Mouse (Mus musculus) liver, embryonic 13.5 days (tissue): ENCODE measurements around the gene Adgra1. TPM values are rescaled to one million over a fixed set of nuclear protein-coding genes. Genes with fewer than 3 reads are reported as not detected.

ENCODE experiments used
- ATAC-seq: fragments of 200-750 bp; cut with Nextera tagmentation; 2 replicates; pipeline ENCODE4 v1.8.0; 2017; ENCODE audit warnings: low read depth, mild to moderate bottlenecking, moderate number of reproducible peaks, moderate library complexity
- DNase-seq: peaks from one replicate; pipeline ENCODE4 v3.0.0; 2022
- H3K27ac ChIP-seq: fragments of 300-500 bp; sonication (generic); 2 replicates; pipeline ENCODE4 v1.5.1; 2015; ENCODE audit warnings: moderate library complexity, mild to moderate bottlenecking, inconsistent platforms
- H3K27me3 ChIP-seq: fragments of 300-500 bp; sonication (generic); 2 replicates; pipeline ENCODE4 v1.6.1; 2015; ENCODE audit warnings: mild to moderate bottlenecking, inconsistent platforms
- H3K36me3 ChIP-seq: fragments of 300-500 bp; sonication (generic); 2 replicates; pipeline ENCODE4 v1.6.1; 2015; ENCODE audit warnings: mild to moderate bottlenecking, inconsistent platforms
- H3K4me1 ChIP-seq: fragments of 300-500 bp; sonication (generic); replicated peaks from 2 replicates; pipeline ENCODE4 v1.6.1; 2015; ENCODE audit warnings: inconsistent platforms
- H3K4me2 ChIP-seq: fragments of 300-500 bp; sonication (generic); 2 replicates; pipeline ENCODE4 v1.6.1; 2015; ENCODE audit warnings: inconsistent platforms, mild to moderate bottlenecking, moderate library complexity
- H3K4me3 ChIP-seq: fragments of 300-500 bp; sonication (generic); replicated peaks from 2 replicates; pipeline ENCODE4 v1.5.1; 2015; ENCODE audit warnings: mild to moderate bottlenecking, inconsistent platforms
- H3K9ac ChIP-seq: fragments of 300-500 bp; sonication (generic); 2 replicates; pipeline ENCODE4 v1.6.1; 2015; ENCODE audit warnings: mild to moderate bottlenecking, inconsistent platforms
- H3K9me3 ChIP-seq: fragments of 300-500 bp; sonication (generic); replicated peaks from 2 replicates; pipeline ENCODE4 v1.6.1; 2016; ENCODE audit warnings: inconsistent platforms
- WGBS: fragments of 180-500 bp; shearing (Covaris S2); methylation state at CpG from one replicate; pipeline ENCODE4 v1.1.7; 2015; ENCODE audit not compliant: insufficient replicate concordance; 5-methylcytosine and 5-hydroxymethylcytosine counted together
- polyA plus RNA-seq: library from polyadenylated mRNA; unstranded; fragments of >200 nt; fragmentation: Nextera tagmentation; extraction: Ambion mirVana; gene quantifications from 2 replicates; pipeline ENCODE4 v1.2.1, GENCODE M21; 2015

The Adgra1 gene
- polyA plus RNA-seq, 1 experiment from 2014 or later: not detected

GRCm38 (mm10) chr7:139851098-139851497 lies 17.1 kb downstream of the Adgra1 start:
- Histone ChIP-seq H3K4me3 (no peak overlapping the region), H3K27ac (no peak overlapping the region), H3K36me3 (no peaks in the 10 kb centered on the region), H3K27me3 (no peaks in the 10 kb centered on the region), H3K9ac (no peak overlapping the region), H3K9me3 (no peaks in the 10 kb centered on the region), H3K4me2 (no peak overlapping the region), H3K4me1 (no peaks in the 10 kb centered on the region)
- ATAC-seq: no peak
- no peak for DNase-seq
- 70% methylated on average over 6 of the region's 6 CpGs for WGBS

- H3K36me3 ChIP-seq: no peaks in the 10 kb centered on the region
- no peak overlapping the region for H3K9ac ChIP-seq
- 79% methylated on average over 11 of the region's 11 CpGs for WGBS
- no peak for ATAC-seq
- H3K4me1 ChIP-seq: no peaks in the 10 kb centered on the region
- no peaks in the 10 kb centered on the region for H3K27me3 ChIP-seq
- DNase-seq: no peak
- no peak overlapping the region for H3K27ac ChIP-seq
- no peak overlapping the region for H3K4me2 ChIP-seq
- H3K9me3 ChIP-seq: no peaks in the 10 kb centered on the region
- no peak overlapping the region for H3K4me3 ChIP-seq
These were observed 21.3 kb downstream of the Adgra1 start for GRCm38 (mm10) chr7:139855261-139855660.

GRCm38 (mm10) chr7:139861411-139861810 lies 27.4 kb downstream of the Adgra1 start:
- Histone ChIP-seq H3K9ac (no peak overlapping the region), H3K9me3 (no peaks in the 10 kb centered on the region), H3K4me1 (no peaks in the 10 kb centered on the region), H3K36me3 (no peaks in the 10 kb centered on the region), H3K27me3 (no peaks in the 10 kb centered on the region), H3K4me2 (no peak overlapping the region), H3K27ac (no peak overlapping the region), H3K4me3 (no peak overlapping the region)
- no peak for DNase-seq
- no peak for ATAC-seq
- WGBS: 17% methylated on average over 3 of the region's 3 CpGs

- Histone ChIP-seq H3K4me1 (no peaks in the 10 kb centered on the region), H3K36me3 (no peaks in the 10 kb centered on the region), H3K27ac (no peak overlapping the region), H3K9ac (no peak overlapping the region), H3K27me3 (no peaks in the 10 kb centered on the region), H3K9me3 (no peaks in the 10 kb centered on the region), H3K4me3 (no peak overlapping the region), H3K4me2 (no peak overlapping the region)
- ATAC-seq: no peak
- DNase-seq: no peak
- WGBS: 66% methylated on average over 2 of the region's 2 CpGs
These were observed 29.1 kb downstream of the Adgra1 start for GRCm38 (mm10) chr7:139863076-139863475.

GRCm38 (mm10) chr7:139864253-139864652 lies 30.3 kb downstream of the Adgra1 start:
- Histone ChIP-seq H3K27ac (no peak overlapping the region), H3K4me3 (no peak overlapping the region), H3K9ac (no peak overlapping the region), H3K36me3 (no peaks in the 10 kb centered on the region), H3K27me3 (no peaks in the 10 kb centered on the region), H3K4me2 (no peak overlapping the region), H3K4me1 (no peaks in the 10 kb centered on the region), H3K9me3 (no peaks in the 10 kb centered on the region)
- DNase-seq (no peak), ATAC-seq (no peak)
- 31% methylated on average over 2 of the region's 2 CpGs for WGBS

- Histone ChIP-seq H3K4me2 (no peak overlapping the region), H3K27ac (no peak overlapping the region), H3K4me1 (no peaks in the 10 kb centered on the region), H3K36me3 (no peaks in the 10 kb centered on the region), H3K4me3 (no peak overlapping the region), H3K9ac (no peak overlapping the region), H3K9me3 (no peaks in the 10 kb centered on the region), H3K27me3 (no peaks in the 10 kb centered on the region)
- 31% methylated on average over 1 of the region's 1 CpGs for WGBS
- no peak for DNase-seq
- no peak for ATAC-seq
These were observed 30.9 kb downstream of the Adgra1 start for GRCm38 (mm10) chr7:139864871-139865270.

- no peak for ATAC-seq
These were observed 37.0 kb downstream of the Adgra1 start for GRCm38 (mm10) chr7:139871014-139871413.

GRCm38 (mm10) chr7:139877167-139877792 lies 43.3 kb downstream of the Adgra1 start:
- Histone ChIP-seq H3K36me3 (no peaks in the 10 kb centered on the region), H3K4me3 (no peak overlapping the region), H3K4me2 (no peak overlapping the region), H3K27ac (no peak overlapping the region), H3K27me3 (no peaks in the 10 kb centered on the region), H3K9me3 (no peaks in the 10 kb centered on the region), H3K4me1 (no peaks in the 10 kb centered on the region), H3K9ac (no peak overlapping the region)
- ATAC-seq: no peak
- no peak for DNase-seq
- 54% methylated on average over 10 of the region's 10 CpGs for WGBS

More at GRCm38 (mm10) chr7:139871014-139871413, 37.0 kb downstream of the Adgra1 start:
- no peak for DNase-seq
- Histone ChIP-seq H3K4me2 (no peak overlapping the region), H3K9ac (no peak overlapping the region), H3K27ac (no peak overlapping the region), H3K9me3 (no peaks in the 10 kb centered on the region), H3K4me1 (no peaks in the 10 kb centered on the region), H3K36me3 (no peaks in the 10 kb centered on the region), H3K27me3 (no peaks in the 10 kb centered on the region), H3K4me3 (no peak overlapping the region)
- 78% methylated on average over 5 of the region's 5 CpGs for whole genome bisulfite sequencing

GRCm38 (mm10) chr7:139878122-139878521 lies 44.1 kb downstream of the Adgra1 start:
- H3K4me2 ChIP-seq: no peak overlapping the region
- no peaks in the 10 kb centered on the region for H3K36me3 ChIP-seq
- no peaks in the 10 kb centered on the region for H3K4me1 ChIP-seq
- H3K27ac ChIP-seq: no peak overlapping the region
- ATAC-seq (no peak), DNase-seq (no peak)
- no peak overlapping the region for H3K9ac ChIP-seq
- no peak overlapping the region for H3K4me3 ChIP-seq
- H3K27me3 ChIP-seq: no peaks in the 10 kb centered on the region
- H3K9me3 ChIP-seq: no peaks in the 10 kb centered on the region
- 57% methylated on average over 5 of the region's 5 CpGs for WGBS

GRCm38 (mm10) chr7:139878621-139879020 lies 44.6 kb downstream of the Adgra1 start:
- no peak overlapping the region for H3K4me2 ChIP-seq
- ATAC-seq: no peak
- H3K4me3 ChIP-seq: no peak overlapping the region
- no peaks in the 10 kb centered on the region for H3K9me3 ChIP-seq
- H3K9ac ChIP-seq: no peak overlapping the region
- no peaks in the 10 kb centered on the region for H3K36me3 ChIP-seq
- 50% methylated on average over 6 of the region's 6 CpGs for WGBS
- H3K27me3 ChIP-seq: no peaks in the 10 kb centered on the region
- DNase-seq: no peak
- no peaks in the 10 kb centered on the region for H3K4me1 ChIP-seq
- H3K27ac ChIP-seq: no peak overlapping the region

GRCm38 (mm10) chr7:139883545-139883944 lies 49.6 kb downstream of the Adgra1 start:
- Histone ChIP-seq H3K4me2 (no peak overlapping the region), H3K4me3 (no peak overlapping the region), H3K27me3 (no peaks in the 10 kb centered on the region), H3K27ac (no peak overlapping the region), H3K4me1 (no peaks in the 10 kb centered on the region), H3K9me3 (no peaks in the 10 kb centered on the region), H3K9ac (no peak overlapping the region), H3K36me3 (no peaks in the 10 kb centered on the region)
- WGBS: 74% methylated on average over 4 of the region's 4 CpGs
- no peak for DNase-seq
- no peak for ATAC-seq

GRCm38 (mm10) chr7:139891779-139892178 lies 57.8 kb downstream of the Adgra1 start:
- no peaks in the 10 kb centered on the region for H3K36me3 ChIP-seq
- no peak overlapping the region for H3K27ac ChIP-seq
- no peaks in the 10 kb centered on the region for H3K4me1 ChIP-seq
- no peaks in the 10 kb centered on the region for H3K9me3 ChIP-seq
- WGBS: 61% methylated on average over 5 of the region's 5 CpGs
- DNase-seq: no peak
- H3K4me3 ChIP-seq: no peak overlapping the region
- H3K9ac ChIP-seq: no peak overlapping the region
- peaks cover 36% of the 10 kb centered on the region for H3K27me3 ChIP-seq
- no peak for ATAC-seq
- no peak overlapping the region for H3K4me2 ChIP-seq
